8 mouse cellular contexts compared by ENCODE assay signal in genomic region chr16:30388522-30389209, GRCm38 (mm10). TPM values are rescaled to one million over a fixed set of nuclear protein-coding genes. Genes with fewer than 3 reads are reported as not detected.
DNase-seq lines count a peak whose midpoint lies in the region; ATAC-seq and TF ChIP-seq lines count a peak whose summit lies in the region.

No protein-coding gene starts in this region.

- TF ChIP-seq POLR2A in brain, embryonic 14.5 days (IDR thresholded peaks at IDR 0.05; ENCODE audit: borderline replicate concordance, extremely low read depth, insufficient read depth, insufficient read length, poor library complexity, severe bottlenecking): peak; percentile 93

- H3K4me3 ChIP-seq in heart, embryonic 11.5 days (ENCODE audit: low read depth, low read length): peak overlapping the region; percentile 93
- peak overlapping the region; percentile 90 for H3K4me3 ChIP-seq in kidney, embryonic 15.5 days (replicated peaks)

- TF ChIP-seq CTCF in brain, embryonic 14.5 days (IDR thresholded peaks at IDR 0.05; ENCODE audit: borderline replicate concordance, extremely low read depth, insufficient read depth, insufficient read length): no peak

- H3K36me3 ChIP-seq in heart, embryonic 11.5 days (ENCODE audit: control insufficient read depth, insufficient read depth, low read length): peaks cover 4% of the 10 kb centered on the region; the same call in 1 of the 2 replicates
- peaks cover 19% of the 10 kb centered on the region for H3K36me3 ChIP-seq in kidney, embryonic 15.5 days

- peaks cover 10% of the 10 kb centered on the region for H3K4me1 ChIP-seq in heart, embryonic 11.5 days (ENCODE audit: control insufficient read depth, insufficient read depth, low read length)
- peaks cover 26% of the 10 kb centered on the region for H3K4me1 ChIP-seq in kidney, embryonic 15.5 days

- no peaks in the 10 kb centered on the region for H3K27me3 ChIP-seq in heart, embryonic 11.5 days (ENCODE audit: control insufficient read depth, insufficient read depth, low read length)
- no peaks in the 10 kb centered on the region for H3K27me3 ChIP-seq in kidney, embryonic 15.5 days

- H3K9ac ChIP-seq in heart, embryonic 11.5 days (ENCODE audit: low read depth, low read length): peak overlapping the region; percentile 84
- H3K9ac ChIP-seq in kidney, embryonic 15.5 days: peak overlapping the region; percentile 91

- no peaks in the 10 kb centered on the region for H3K9me3 ChIP-seq in heart, embryonic 11.5 days (replicated peaks; ENCODE audit: control insufficient read depth, low read length)
- H3K9me3 ChIP-seq in kidney, embryonic 15.5 days (replicated peaks): no peaks in the 10 kb centered on the region

- peak; percentile 75 for ATAC-seq in erythroblast, adult 5-6 weeks (replicated peaks; ENCODE audit: low FRiP score, poor library complexity, severe bottlenecking)
- ATAC-seq in heart, embryonic 11.5 days (replicated peaks; ENCODE audit: insufficient number of reproducible peaks, low FRiP score, low TSS enrichment): peak; percentile 86
- peak; percentile 94 for ATAC-seq in kidney, embryonic 15.5 days (replicated peaks; ENCODE audit: low FRiP score)

- H3K4me2 ChIP-seq in heart, embryonic 11.5 days: peak overlapping the region; percentile 95
- peak overlapping the region; percentile 79 for H3K4me2 ChIP-seq in kidney, embryonic 15.5 days

- WGBS in heart, embryonic 11.5 days (ENCODE audit: insufficient replicate concordance): 1% methylated on average over 44 of the region's 76 CpGs
- WGBS in kidney, embryonic 15.5 days: under 1% methylated on average over 60 of the region's 76 CpGs

- peak; percentile 95 for DNase-seq in CD4-positive helper T cell, adult 2 months (ENCODE audit: low read depth, low spot score)
- peak; percentile 96 for DNase-seq in brain, embryonic 14.5 days (ENCODE audit: low read depth)
- peak; percentile 93 for DNase-seq in liver
- peak; percentile 58 to 82 for DNase-seq in monocyte, adult 2 months (ENCODE audit: low read depth in 1 of 2, low spot score in 2 of 2)
- peak; percentile 82 to 85 for DNase-seq in spleen, postnatal 14 days (ENCODE audit: low spot score in 2 of 2)

- peak overlapping the region; percentile 73 for H3K27ac ChIP-seq in heart, embryonic 11.5 days (ENCODE audit: low read depth, low read length)
- peak overlapping the region; percentile 90 for H3K27ac ChIP-seq in kidney, embryonic 15.5 days

RNA-seq across cellular contexts. Expression of gene Atp13a3, which starts 17.1 kb away (rescaled TPM):
- 28.6 and 33.0 TPM in 2 replicates for polyA plus RNA-seq in brain, embryonic 14.5 days (2012; rRNA removed)
- total RNA-seq in erythroblast, adult 5-6 weeks (2015; ENCODE audit: low replicate concordance): 46.4 and 64.9 TPM in 2 replicates
- total RNA-seq in erythroblast, adult 5-6 weeks (2017; ENCODE audit: low replicate concordance): 36.7 and 38.2 TPM in 2 replicates
- 14.3 TPM in 2 replicates for polyA plus RNA-seq in heart, embryonic 11.5 days (2014; fragmentation: Nextera tagmentation; extraction: Ambion mirVana)
- polyA plus RNA-seq in kidney, embryonic 15.5 days (2015; fragmentation: Nextera tagmentation; extraction: Ambion mirVana): 12.1 and 14.0 TPM in 2 replicates

Comparison
In these comparisons a context has a peak if more than half of its experiments do, and no peak if none do; other contexts are left out.
1. Peak in every context shown above with its lines: DNase-seq, ATAC-seq, H3K4me3 ChIP-seq and H3K27ac ChIP-seq.